Mouse (Mus musculus): ENCODE results near the gene Derl2.

Gene Derl2

DNA sequence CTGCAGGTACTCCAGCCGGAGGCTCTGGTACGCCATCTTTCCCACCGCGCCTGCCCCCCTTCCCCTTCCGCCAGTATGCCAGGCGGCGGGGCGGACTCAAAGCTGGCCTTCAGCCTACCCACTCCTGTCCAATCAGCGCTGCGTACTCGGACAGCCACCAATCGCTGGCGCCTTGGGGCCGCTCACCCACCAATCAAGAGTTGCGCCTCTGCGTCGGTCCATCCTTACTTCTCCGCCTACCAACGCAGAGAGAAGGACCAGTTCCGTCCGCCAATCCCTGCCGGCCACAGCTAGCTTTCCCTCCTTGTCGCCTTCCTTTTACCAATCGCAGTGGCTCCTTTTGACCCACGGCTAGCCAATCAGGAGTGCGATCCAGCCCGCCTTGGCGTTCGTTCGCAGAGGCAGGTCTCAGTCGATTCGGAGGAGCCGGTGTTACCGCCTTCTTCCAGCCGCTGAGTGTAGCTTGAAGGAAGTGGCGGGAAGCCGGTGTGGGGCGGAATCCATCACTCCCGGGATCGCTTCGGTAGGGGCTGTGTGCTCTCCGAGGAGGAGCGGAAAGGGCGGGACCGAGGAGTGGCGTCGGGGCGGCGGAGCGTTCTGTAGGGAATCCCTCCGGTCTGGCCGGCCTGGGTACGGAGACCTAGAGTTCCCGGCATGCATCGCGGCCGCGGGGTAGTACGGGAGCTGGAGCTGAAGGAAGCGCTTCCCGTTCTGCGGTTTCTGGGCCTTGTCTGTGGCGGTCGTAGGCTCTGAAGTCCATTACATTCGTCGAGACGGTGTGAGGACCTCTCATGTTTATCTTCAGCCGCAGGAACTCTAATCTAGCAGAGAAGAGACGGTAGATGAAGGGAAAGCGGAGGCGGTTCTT is at the start of gene Derl2, which contains the start of gene Mis12:
Derl2 (minus strand) TSS at position 641 of the 868 bp plus-strand sequence.
Mis12 (plus strand) TSS at position 411 of the 868 bp plus-strand sequence.
- DNase-seq (ENCODE audit: extremely low spot score, low spot score), result peak; percentile 97

DNA sequence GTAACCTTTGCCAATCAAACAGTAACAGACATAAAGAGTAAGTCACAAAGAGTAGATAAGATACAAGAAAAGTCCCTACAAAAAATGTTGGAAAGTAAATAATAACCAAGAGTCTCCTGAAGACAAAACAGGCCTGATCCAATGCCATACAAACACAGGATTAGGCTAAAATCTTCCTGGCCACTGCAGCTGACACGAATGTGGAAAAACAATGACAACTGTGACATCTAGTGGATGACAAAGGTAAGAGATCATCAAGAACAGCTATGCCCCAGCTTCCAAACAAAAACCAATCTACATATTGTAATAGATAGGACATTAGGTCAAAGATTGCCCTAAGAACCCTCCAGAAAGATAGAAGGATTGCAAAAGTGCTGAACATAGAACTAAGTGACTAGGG is 32.9 kb upstream of the Derl2 start:
- DNase-seq (ENCODE audit: extremely low spot score, low spot score), result no peak

DNA sequence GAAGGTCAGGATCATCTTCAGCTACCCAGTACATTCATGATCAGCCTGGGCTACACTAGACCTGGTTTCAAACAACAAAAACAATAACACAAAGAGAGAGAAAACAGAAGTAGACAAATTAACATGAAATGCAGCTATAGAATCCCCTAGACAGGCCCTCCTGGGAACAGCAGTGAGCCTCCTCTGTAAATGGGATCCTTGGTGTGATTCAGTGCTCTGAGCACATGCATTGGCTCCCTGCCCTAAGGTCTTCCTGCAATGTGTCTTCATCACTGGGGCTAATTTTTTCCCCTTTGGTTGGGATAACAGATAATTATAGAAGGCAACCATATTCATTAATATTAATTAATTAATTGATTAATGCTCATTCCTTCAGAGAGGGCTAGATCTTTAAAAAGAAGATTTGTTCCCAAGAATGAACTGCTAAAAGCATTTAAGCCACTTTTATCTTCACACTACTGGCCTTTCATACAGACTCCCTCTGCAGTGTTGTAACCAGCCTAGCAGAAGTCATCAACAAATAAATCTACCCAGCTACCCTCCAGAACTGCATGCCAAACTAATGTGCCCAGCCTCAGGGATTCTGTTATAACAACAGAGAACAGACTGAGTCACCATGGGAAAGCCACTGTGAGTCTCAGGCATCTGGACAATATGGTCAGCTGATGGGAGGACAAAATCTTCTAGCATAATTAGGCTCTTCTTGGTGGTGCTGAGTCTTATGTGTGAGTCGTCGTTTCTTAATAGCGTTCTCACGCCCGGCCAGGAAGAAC is 20.1 kb upstream of the Derl2 start:
- no peak for DNase-seq (ENCODE audit: extremely low spot score, low spot score)

DNA sequence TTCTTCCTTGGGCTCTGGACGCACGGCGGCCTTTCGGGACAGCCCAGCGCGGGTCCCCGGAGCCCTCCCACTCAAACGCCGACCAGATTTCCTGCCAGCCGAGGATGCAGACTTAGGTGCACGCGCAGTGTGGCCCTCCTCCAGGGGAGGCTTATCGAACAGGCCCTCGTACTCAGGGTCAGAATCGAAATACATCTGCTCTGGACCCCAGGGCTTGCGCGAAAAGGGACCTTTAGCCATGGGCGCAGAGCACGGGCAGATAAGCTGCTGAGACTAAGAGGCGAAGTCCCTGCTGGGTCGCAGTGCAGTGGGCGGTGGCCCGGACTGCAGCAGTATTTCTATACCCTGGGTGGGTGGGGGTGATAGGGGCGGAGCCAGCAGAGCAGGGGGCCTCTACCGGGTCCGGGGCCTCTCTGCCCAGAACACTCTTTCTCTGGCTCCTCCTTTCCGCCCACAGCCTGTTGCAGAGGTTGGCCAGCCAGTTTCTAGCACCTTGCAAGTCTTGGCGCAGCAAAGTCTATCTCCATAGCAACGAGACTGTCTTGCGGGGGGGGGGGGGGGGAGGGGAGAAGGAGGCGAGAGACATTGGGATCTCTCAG is 13.6 kb upstream of the Derl2 start, which contains the start of gene 6330403K07Rik:
6330403K07Rik (minus strand) TSS at position 351 of the 599 bp plus-strand sequence.
- peak; percentile 84 for DNase-seq (ENCODE audit: extremely low spot score, low spot score)

DNA sequence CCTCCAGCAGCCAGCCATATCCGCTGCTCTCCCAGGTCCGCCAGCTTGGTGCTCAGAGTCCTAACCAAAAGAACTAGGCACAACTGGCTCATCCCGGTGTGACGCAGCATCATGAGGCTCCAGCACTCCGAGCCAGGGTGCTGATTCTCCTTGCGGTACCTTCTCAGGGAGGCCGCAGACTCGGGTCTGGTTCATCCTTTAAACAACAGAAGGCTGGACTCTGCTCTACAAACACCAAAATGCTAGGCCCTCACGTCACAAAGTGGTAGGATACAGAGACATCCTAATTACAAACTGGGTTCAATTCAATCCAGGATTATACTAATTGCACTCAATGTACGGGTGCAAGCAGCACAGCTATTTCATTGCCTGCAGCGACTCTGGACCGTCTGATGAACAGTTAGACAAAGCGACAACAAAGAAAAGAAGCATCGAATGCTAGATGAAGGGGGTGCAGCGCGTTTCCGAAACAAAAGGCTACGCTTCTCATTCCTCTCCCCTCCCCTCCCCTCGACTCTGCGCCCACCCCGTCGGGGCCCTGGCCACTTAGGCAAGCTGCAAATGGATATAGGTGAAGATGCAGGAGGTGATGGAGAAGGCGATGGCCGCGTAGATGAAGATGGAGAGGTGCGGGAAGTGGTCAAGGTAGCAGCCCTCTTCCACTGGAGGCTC is 13.0 kb upstream of the Derl2 start:
- DNase-seq (ENCODE audit: extremely low spot score, low spot score), result peak; percentile 45

DNA sequence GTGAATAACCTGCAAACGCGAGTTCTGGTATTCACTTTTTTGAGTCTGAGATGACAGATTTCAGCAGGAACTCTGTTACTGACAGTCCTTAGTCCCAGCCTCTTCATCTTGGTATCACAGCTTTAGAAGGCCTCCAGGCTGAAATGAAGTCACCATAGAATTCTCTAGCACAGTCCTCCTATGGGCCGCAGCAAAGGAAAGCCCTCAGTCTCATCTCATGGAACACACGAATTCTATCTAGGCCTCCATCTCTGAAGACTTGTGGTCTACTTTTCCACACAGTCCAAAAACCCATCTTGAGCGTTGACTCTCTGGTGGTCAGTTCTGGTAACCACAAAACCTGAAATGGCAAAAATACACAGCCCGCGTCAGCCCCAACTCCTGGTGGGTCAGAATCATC is 12.4 kb upstream of the Derl2 start:
- no peak for DNase-seq (ENCODE audit: extremely low spot score, low spot score)

DNA sequence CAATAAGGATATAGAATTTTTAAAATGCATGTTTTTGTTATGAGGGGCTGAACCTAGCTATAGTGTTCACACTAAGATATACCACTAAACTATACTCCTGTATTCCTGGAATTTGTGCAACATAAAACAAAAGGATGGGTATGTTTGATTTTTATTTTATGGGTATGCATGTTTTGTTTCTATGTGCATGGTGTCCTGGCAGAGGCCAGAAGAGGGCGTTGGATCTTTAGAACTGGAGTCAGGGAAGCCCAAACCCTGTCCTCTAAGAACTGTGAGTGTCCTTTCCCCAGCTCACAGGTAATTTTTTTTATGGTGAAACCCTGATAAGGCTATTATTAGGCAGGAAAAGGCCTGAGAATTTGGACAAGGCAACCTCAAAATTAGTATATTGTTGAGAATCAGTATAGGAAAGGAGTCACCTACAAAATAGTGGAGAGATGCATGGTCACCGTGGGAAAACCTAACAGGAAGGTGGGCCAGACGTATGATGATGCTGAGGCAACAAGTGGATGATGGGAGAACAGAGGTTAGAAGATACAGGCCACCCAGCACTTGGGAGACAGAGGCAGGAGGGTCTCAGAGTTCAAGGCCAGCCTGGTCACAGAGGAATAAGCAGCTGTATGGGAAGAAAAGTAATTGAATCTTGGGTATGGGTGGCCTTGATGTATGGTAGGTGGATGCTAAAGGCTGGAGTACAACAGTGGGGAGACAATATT is 9.9 kb upstream of the Derl2 start:
- DNase-seq (ENCODE audit: extremely low spot score, low spot score), result no peak

DNA sequence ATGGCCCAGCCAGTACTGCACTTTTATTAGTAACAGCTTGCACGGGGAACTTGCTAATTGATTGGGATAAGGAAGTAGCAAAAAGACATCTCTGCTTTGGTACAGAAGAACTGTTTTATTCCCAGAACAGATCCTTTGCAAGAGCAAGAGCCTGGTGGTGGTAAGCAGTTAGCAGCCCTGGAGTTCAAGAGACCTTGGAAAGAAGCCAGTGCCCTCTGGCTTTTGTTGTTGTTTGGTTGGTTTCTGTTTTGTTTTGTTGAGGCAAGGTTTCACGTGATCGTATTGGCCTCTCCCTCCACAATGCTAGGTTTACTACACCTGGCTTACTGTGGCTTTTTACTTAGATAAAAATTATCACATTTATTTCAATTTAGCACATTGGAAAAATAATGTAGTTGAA is 8.6 kb upstream of the Derl2 start:
- DNase-seq (ENCODE audit: extremely low spot score, low spot score), result no peak

DNA sequence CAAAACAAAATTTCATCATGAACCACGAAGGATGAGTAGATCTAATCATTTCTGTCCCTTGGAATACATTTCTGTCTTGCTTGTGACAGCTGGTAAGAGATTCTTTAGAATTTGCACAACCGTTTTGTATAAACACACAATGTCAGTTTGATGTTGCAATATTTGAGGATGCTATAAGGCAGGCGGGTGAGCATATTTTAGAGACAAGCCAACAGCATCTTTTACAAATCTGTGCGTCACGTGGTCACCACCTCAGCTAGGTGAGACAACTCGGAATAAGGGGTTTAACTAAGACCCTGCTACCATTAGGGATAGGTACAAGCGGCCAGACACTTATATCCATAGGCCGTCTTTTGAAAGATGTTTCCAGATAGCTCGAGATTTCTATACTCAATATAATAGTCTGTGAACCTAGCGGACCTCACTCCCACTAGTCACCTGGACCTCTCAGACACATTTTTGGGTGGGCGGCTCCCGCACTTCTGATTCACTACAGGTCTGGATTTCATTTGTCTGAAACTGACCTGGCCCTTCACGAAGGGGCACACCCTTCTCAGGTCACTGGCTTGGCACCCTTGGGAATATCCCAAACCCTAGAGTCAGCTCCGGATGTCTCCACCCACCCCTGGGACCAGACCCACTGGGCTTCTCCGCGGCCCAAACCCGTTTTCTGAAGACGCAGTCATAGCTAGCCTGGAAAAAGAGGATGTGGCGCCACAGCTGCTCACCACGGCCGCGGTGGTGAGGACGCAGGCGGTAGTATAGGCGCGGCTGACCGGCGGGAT is 1.0 kb downstream of the Derl2 start:
- no peak for DNase-seq (ENCODE audit: extremely low spot score, low spot score)

DNA sequence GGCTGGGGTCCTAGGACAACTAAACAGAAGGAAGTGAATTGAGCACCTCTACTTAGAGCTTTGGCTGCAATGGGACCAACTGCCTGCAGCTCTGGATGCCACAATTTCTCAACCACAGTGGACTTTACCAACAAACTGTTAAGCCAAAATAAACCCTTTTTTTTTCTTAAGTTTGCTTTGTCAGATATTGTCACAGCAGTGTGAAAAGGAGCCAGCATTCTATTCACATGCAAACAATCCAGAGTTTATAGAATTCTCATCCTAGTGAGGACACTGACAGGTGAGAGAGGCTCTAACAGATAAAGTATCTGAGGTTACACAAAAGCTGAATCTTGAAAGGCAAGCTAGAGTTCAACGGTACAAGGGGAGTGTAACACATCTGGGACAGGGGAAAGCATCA is 2.6 kb downstream of the Derl2 start:
- no peak for DNase-seq (ENCODE audit: extremely low spot score, low spot score)

DNA sequence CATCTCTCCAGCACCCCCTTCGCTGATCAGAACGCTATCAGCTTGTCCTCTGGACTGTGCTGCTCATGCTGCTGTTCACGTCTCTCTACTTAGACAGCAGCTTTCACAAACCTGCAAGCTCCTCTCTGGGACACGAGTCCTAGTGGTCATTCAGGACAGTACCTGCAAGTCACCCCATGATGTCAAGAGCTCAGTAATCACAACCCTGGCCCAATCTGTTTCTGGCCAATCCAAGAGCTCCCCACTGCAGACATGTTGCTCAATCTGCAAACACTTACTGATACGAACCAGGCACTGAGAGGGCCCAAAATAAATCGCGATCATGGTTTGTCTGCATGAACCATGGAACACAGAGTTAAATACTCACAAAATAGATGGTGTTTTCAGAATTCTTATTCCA is 6.9 kb downstream of the Derl2 start:
- DNase-seq (ENCODE audit: extremely low spot score, low spot score), result no peak

DNA sequence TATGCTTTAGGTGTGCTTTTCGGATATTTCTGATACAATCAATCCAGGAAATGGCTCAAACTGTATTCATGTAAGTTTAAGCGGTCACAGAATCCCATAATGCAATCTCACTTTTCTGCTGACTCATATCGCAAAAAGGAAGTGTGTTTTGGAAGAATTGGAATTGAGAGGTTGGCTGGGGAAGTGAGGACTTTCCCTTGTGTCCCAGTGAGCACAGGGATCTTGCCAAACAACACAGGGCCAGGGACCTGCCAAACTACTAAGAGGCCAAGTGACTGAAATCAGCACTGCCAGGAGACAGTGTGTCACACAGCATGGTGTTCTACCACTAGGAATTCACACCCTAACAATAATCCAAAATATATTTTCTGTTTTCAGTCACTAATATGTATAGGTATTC is 11.3 kb downstream of the Derl2 start:
- DNase-seq (ENCODE audit: extremely low spot score, low spot score), result no peak

DNA sequence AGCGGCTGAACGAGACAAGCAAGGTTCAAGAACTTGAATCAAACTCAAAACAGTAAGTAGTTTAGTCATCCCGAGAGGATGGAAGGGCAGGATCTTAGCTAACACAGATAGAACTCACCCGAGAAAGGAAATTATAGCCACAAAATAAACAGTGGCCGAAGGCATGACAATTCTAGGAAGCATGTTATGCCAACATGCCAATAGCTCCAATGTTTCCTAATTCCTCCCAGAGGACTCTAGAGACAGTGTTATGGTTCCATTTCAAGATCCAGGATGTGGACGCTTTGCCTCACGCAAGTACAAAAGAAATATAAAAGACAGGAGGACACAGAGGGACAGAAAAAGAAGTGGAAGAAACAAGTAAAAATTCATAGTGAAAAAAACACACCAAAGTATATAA is 11.8 kb downstream of the Derl2 start:
- no peak for DNase-seq (ENCODE audit: extremely low spot score, low spot score)

DNA sequence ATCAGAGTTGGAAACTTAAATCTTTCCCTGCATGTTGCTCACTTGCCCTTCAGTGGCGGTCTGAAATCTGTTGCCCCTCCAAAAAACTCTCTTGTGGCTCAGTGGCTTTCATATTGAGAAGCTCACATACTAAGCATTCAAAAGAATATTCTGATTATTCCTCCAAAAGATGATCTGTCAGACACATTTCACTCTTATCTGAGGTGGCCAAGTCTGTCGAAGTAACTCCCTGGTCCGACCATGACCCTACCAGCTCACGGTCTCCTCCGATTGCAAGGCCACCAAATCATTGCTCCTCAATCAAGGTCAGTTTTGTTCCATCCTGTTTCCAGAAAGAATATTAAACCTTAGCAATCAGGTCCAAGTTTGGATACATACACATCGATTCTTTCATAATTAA is 12.6 kb downstream of the Derl2 start:
- no peak for DNase-seq (ENCODE audit: extremely low spot score, low spot score)

DNA sequence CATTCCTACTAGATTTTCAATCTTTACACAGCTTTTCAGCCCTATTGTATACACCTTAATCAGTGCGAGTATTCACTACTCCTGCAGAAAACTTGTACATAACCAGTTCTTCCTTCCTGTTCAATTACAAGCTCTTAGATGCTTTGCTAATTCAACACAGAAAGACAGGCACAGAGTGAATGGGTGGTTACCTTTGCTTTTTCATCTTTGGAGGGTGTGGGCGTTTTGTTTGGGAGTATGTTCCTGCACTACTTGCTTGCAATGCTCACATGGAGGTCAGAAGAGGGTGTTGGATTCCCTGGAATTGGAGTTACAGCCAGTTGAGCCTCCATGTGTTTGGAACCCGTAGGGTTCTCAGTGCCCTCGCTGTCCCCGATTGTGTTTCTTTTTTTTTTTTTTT is 14.6 kb downstream of the Derl2 start:
- no peak for DNase-seq (ENCODE audit: extremely low spot score, low spot score)

DNA sequence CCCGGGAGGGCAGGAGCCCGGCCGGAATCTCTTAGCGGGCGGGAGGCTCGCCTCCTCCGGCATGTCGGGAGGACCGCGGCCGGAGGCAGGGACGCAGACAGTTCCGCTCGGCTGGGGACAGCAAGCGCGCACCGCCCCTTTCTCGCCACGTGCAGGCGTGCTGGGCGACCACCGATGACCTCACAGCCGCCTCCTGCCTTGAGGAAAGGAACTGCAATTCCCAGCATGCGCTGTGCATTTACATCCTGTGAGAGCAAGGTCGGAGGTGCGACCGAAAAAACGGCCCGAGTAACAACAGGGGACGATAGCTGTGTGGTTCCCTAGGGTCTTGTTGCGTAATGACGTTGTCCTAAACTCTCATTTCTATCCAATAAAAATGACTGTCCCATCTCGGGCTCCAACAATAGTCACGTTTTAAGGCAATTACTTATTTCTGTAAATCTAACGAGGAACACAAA is 15.3 kb downstream of the Derl2 start, which contains the start of gene Dhx33:
Dhx33 (minus strand) TSS at position 122 of the 458 bp plus-strand sequence.
- DNase-seq (ENCODE audit: extremely low spot score, low spot score), result peak; percentile 95

DNA sequence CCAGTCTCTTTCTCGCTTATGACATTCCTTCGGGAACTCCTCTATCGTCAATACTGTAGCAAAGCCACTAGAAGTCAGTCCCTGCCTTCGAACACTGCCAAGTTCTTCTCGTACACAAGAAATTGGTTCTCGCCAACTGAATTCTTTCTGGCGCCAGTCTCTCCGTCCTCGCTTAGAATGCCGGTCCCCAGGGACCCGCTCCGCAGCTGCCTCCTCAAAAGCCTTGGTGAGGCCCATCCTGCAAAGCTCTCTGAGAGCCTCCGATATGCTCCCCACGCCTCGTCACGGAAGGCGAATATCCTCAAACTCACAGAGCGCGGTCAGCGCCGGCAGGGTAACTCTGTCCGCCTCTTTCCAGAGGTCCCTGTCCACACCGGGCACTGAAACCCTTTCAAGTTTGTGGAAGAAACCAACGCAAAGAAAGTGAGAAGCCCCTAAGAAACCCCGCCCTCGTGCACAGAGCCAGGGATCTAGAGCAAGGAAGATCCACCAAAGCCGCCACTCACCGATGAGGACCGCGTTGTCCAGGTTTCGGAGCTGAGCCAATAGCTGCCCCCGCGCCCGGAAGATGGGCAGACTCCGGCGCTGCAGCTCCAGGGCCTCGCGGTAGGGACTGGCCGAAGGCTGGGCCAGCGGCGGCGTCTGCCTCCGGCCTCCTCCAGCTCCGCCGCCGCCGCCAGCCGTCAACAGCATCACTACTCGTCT is 15.9 kb downstream of the Derl2 start:
- no peak for DNase-seq (ENCODE audit: extremely low spot score, low spot score)

DNA sequence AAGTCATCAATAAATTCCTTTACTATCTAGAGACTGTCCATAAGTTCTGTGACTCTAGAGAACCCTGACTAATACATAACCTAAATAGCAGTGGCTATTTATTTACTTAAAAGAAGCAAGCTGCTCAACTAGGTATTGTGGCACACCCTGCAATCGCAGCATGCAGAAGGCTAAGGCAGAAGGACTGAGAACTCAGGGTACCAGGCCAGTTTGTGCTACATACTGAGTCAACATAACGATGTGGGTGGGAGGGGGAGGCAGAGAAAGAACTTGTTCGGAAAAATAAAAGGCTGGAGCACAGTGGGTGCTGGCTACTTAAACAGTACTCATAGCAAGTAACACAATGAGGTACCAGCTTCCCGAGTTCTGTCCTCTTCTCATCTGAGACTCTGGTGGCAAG is 18.5 kb downstream of the Derl2 start:
- DNase-seq (ENCODE audit: extremely low spot score, low spot score), result no peak

DNA sequence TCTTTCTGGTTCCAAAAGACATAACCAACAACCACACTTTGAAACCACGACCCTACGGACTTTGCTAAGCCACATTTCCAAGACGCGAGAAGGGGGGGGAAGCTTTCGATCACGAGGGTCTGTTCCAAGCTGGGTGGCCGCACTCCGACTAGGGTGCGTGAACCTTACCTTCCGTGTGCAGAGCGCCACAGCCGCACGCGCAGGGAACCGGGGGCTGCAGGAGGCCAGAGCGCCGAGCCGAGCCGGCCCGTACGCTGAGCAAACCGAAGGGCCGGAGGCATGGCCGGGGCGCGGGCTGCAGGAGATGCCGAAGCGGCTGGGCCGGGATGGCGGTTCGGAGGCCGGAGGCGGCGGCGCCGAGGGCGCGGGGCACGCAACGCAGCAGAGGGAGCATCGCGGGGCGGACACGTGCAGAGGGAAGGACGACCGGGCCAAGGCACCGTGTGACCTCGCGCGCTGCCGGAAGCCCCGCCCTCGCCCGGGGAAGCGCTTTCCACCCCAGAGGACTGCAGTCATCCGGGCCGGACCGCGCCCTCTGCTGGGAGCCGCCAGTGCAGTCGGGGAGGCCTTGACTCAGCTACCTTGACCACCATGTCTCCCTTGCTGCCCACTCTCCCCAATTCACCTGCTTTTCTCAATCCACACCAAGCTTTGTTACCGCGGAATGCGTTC is 36.9 kb downstream of the Derl2 start, which contains the start of gene C1qbp:
C1qbp (minus strand) TSS at position 470 of the 672 bp plus-strand sequence.
- peak; percentile 95 for DNase-seq (ENCODE audit: extremely low spot score, low spot score)
